Mouse (Mus musculus) embryonic facial prominence, embryonic 13.5 days (tissue): Measurements from ENCODE around the gene Erbin. TPM values are rescaled to one million over a fixed set of nuclear protein-coding genes. Genes with fewer than 3 reads are reported as not detected.

ENCODE experiments used
- ATAC-seq: fragments of 200-750 bp; cut with Nextera tagmentation; 2 replicates; pipeline ENCODE4 v1.8.0; 2017; ENCODE audit warnings: low read depth; ENCODE audit not compliant: insufficient number of reproducible peaks, insufficient read depth, low FRiP score, low TSS enrichment
- H3K27ac ChIP-seq: fragments of 300-500 bp; sonication (generic); 2 replicates; pipeline ENCODE4 v1.5.1; 2015; ENCODE audit warnings: moderate library complexity, mild to moderate bottlenecking, inconsistent platforms
- H3K27me3 ChIP-seq: fragments of 300-500 bp; sonication (generic); 2 replicates; pipeline ENCODE4 v1.6.1; 2015; ENCODE audit warnings: mild to moderate bottlenecking, inconsistent platforms
- H3K36me3 ChIP-seq: fragments of 300-500 bp; sonication (generic); 2 replicates; pipeline ENCODE4 v1.6.1; 2015; ENCODE audit warnings: mild to moderate bottlenecking, inconsistent platforms
- H3K4me1 ChIP-seq: fragments of 300-500 bp; sonication (generic); 2 replicates; pipeline ENCODE4 v1.6.1; 2015; ENCODE audit warnings: inconsistent platforms
- H3K4me2 ChIP-seq: fragments of 300-500 bp; sonication (generic); 2 replicates; pipeline ENCODE4 v1.6.1; 2015; ENCODE audit warnings: moderate library complexity, mild to moderate bottlenecking, inconsistent platforms
- H3K4me3 ChIP-seq: fragments of 300-500 bp; sonication (generic); 2 replicates; pipeline ENCODE4 v1.5.1; 2015; ENCODE audit warnings: mild to moderate bottlenecking, inconsistent platforms
- H3K9ac ChIP-seq: fragments of 300-500 bp; sonication (generic); 2 replicates; pipeline ENCODE4 v1.6.1; 2015; ENCODE audit warnings: mild to moderate bottlenecking, inconsistent platforms
- H3K9me3 ChIP-seq: fragments of 300-500 bp; sonication (generic); 2 replicates; pipeline ENCODE4 v1.6.1; 2016; ENCODE audit warnings: inconsistent platforms
- WGBS: fragments of 180-500 bp; shearing (Covaris S2); methylation state at CpG from one replicate; pipeline ENCODE4 v1.1.7; 2015; ENCODE audit warnings: mixed read lengths; 5-methylcytosine and 5-hydroxymethylcytosine counted together
- polyA plus RNA-seq: library from polyadenylated mRNA; unstranded; fragments of >200 nt; fragmentation: Nextera tagmentation; extraction: Ambion mirVana; gene quantifications from 2 replicates; pipeline ENCODE4 v1.2.1, GENCODE M21; 2015

Gene Erbin
- polyA plus RNA-seq, 1 experiment from 2014 or later: 22.3 TPM

GRCm38 (mm10) chr13:103794688-103795543 is 125.4 kb downstream of the Erbin start:
- Histone ChIP-seq H3K36me3 (no peaks in the 10 kb centered on the region), H3K4me3 (no peak overlapping the region), H3K4me2 (no peak overlapping the region), H3K27ac (no peak overlapping the region), H3K27me3 (no peaks in the 10 kb centered on the region), H3K4me1 (no peaks in the 10 kb centered on the region), H3K9ac (no peak overlapping the region), H3K9me3 (no peaks in the 10 kb centered on the region)
- 65% methylated on average over 9 of the region's 9 CpGs for WGBS
- ATAC-seq: no peak

- Histone ChIP-seq H3K4me3 (no peak overlapping the region), H3K27ac (no peak overlapping the region), H3K9ac (no peak overlapping the region), H3K4me1 (0 out of 2 replicates have a peak, but pooled peaks cover 5% of the 10 kb centered on the region), H3K4me2 (0 out of 2 replicates have a peak overlapping the region, but pooled peaks have one; percentile 9), H3K36me3 (no peaks in the 10 kb centered on the region), H3K27me3 (no peaks in the 10 kb centered on the region), H3K9me3 (no peaks in the 10 kb centered on the region)
- no peak for ATAC-seq
- WGBS: 33% methylated on average over 11 of the region's 11 CpGs
These were observed 140.3 kb downstream of the Erbin start for GRCm38 (mm10) chr13:103779922-103780585.

- ATAC-seq: no peak
- Histone ChIP-seq H3K4me3 (no peak overlapping the region), H3K27me3 (no peaks in the 10 kb centered on the region), H3K9ac (no peak overlapping the region), H3K4me1 (peaks cover 17% of the 10 kb centered on the region), H3K36me3 (no peaks in the 10 kb centered on the region), H3K27ac (no peak overlapping the region), H3K4me2 (no peak overlapping the region), H3K9me3 (no peaks in the 10 kb centered on the region)
- 64% methylated on average over 8 of the region's 8 CpGs for WGBS
These were observed 143.2 kb downstream of the Erbin start for GRCm38 (mm10) chr13:103777126-103777525.

GRCm38 (mm10) chr13:103774119-103774757 is 146.1 kb downstream of the Erbin start, which contains the start of gene Srek1:
Gene Srek1, minus strand, starts transcription at chr13:103774608.
- H3K27ac ChIP-seq: peak within 1 kb of the TSS; percentile 99
- H3K9ac ChIP-seq: peak within 1 kb of the TSS; percentile 89
- WGBS: under 1% methylated on average over 81 of the region's 81 CpGs
- peak within 1 kb of the TSS; percentile 68 for H3K4me3 ChIP-seq
- H3K36me3 ChIP-seq: peaks cover 4% of the 10 kb centered on the region; the same call in 1 of the 2 replicates
- H3K4me1 ChIP-seq: peaks cover 28% of the 10 kb centered on the region
- no peaks in the 10 kb centered on the region for H3K27me3 ChIP-seq
- ATAC-seq: peak; percentile 95
- peak within 1 kb of the TSS; percentile 70 for H3K4me2 ChIP-seq
- no peaks in the 10 kb centered on the region for H3K9me3 ChIP-seq

GRCm38 (mm10) chr13:103773407-103774118 is 146.8 kb downstream of the Erbin start:
- Histone ChIP-seq H3K9ac (peak overlapping the region; percentile 89), H3K4me2 (peak overlapping the region; percentile 70), H3K27ac (peak overlapping the region; percentile 99), H3K9me3 (no peaks in the 10 kb centered on the region), H3K36me3 (peaks cover 4% of the 10 kb centered on the region; the same call in 1 of the 2 replicates), H3K27me3 (no peaks in the 10 kb centered on the region), H3K4me1 (peaks cover 28% of the 10 kb centered on the region), H3K4me3 (peak overlapping the region; percentile 68)
- peak; percentile 63; the same call in 1 of the 2 replicates for ATAC-seq
- WGBS: 1% methylated on average over 36 of the region's 36 CpGs

- H3K4me2 ChIP-seq: peak overlapping the region; percentile 70
- no peaks in the 10 kb centered on the region for H3K27me3 ChIP-seq
- peak overlapping the region; percentile 65; the same call in 1 of the 2 replicates for H3K9ac ChIP-seq
- H3K36me3 ChIP-seq: peaks cover 5% of the 10 kb centered on the region
- WGBS: 39% methylated on average over 5 of the region's 5 CpGs
- peaks cover 28% of the 10 kb centered on the region for H3K4me1 ChIP-seq
- H3K4me3 ChIP-seq: peak overlapping the region; percentile 68
- no peak for ATAC-seq
- H3K27ac ChIP-seq: no peak overlapping the region
- no peaks in the 10 kb centered on the region for H3K9me3 ChIP-seq
These were observed 147.4 kb downstream of the Erbin start for GRCm38 (mm10) chr13:103772917-103773316.

- Histone ChIP-seq H3K4me2 (0 out of 2 replicates have a peak overlapping the region, but pooled peaks have one; percentile 0), H3K27me3 (no peaks in the 10 kb centered on the region), H3K36me3 (peaks cover 19% of the 10 kb centered on the region), H3K4me1 (peaks cover 28% of the 10 kb centered on the region), H3K9me3 (no peaks in the 10 kb centered on the region), H3K9ac (no peak overlapping the region), H3K4me3 (no peak overlapping the region), H3K27ac (no peak overlapping the region)
- ATAC-seq: no peak
These were observed 149.5 kb downstream of the Erbin start for GRCm38 (mm10) chr13:103770821-103771220.

Other genes starting within 250 kb of the Erbin start
- 116 and 121 TPM in 2 replicates for gene Srek1, start 145.9 kb downstream of the Erbin start, polyA plus RNA-seq
- gene Nln, start 189.1 kb upstream of the Erbin start, polyA plus RNA-seq: 13.0 and 14.6 TPM in 2 replicates
- 8.9 and 10.9 TPM in 2 replicates for gene Sgtb, start 189.2 kb upstream of the Erbin start, polyA plus RNA-seq